Mouse (Mus musculus) central nervous system, embryonic 11.5 days (tissue): ENCODE results near the gene Olfr577. TPM values are rescaled to one million over a fixed set of nuclear protein-coding genes. Genes with fewer than 3 reads are reported as not detected.

ENCODE experiments used
- polyA plus RNA-seq: library from polyadenylated mRNA; depleted of rRNA; stranded (reverse); fragments of >200 nt; gene quantifications from 2 replicates; pipeline ENCODE4 v1.2.3, GENCODE M21; 2012; rRNA removed

The Olfr577 gene
- not detected in 2 replicates for polyA plus RNA-seq

DNA sequence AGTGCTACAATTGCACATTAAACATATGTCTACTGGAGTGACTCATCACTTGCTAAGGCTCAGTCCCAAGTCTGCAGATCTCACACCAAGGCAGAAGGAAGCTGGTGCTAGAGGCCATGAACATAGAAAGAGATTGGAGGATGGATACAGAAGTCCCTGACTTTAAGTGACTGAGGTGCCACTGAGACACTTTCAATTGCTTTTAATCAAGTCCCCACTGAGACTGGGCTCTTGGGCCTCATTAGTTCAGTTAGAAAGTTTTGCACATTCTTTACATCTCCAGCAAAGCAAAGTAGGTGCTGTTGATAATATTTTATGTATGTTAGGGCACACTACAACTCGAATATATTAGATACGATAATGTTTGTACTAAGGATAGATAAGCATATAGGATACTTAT is at the start of gene Olfr577:
Gene Olfr577, minus strand, starts transcription at position 101 of the 400 bp plus-strand sequence.

DNA sequence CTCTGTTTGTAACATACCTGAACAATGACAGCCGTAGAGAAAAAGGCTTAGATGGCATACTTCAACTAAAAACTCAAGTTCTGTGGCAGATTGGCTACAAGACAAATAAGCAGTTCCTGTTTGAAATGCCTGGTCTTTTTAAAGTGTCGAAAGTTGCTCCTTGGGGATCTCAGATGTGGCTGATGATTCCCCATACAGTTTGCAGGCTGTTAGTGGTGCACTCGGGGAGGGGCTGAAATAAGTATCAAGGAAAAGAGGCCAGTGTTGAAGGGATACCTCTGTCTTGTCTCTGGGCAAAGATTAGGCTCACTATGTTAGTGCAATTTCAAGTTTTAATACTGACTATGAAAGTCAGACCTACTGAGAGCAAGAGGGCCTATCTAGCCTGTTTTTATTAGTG is 13.5 kb upstream of the Olfr577 start, which contains the start of gene Olfr578:
Gene Olfr578, minus strand, starts transcription at position 101 of the 400 bp plus-strand sequence.

DNA sequence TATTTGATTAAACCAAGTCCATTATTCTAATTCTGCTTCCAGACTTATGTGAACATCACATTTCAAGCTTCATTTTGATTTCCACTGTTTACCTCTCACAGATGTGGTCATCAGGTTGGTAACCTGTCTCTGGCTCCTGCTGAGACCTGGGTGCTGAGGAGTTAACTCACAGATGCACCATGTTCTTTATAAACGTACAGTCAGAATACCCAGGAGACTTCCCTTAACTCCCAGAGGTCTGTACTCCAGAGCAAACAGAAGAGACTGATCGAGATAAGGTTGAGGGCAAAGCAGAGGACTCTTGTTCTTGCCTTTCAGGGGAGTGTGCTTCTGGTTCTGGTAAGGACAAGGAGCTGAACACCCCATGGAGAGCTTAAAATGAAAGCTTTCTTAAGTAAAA is 13.4 kb downstream of the Olfr577 start, which contains the start of gene Olfr576:
Gene Olfr576, plus strand, starts transcription at position 301 of the 400 bp plus-strand sequence.

DNA sequence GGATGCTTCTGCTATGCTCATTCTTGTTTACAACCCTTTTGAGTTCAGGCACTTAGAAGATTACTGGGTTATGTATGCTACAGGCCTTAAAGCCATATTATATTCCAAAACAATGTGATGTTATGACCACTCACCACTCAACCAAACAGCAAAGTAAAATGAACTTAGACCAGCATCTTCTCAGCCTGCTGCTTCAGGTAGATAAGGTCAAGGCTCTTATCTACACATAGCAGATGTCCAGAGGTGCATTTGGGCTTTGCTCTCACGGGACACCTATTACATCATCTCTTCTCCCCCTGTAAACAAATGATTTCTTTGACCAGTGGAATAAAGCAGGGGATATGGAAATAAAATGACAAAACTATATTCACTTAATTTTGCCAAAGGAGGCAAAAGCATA is 17.1 kb downstream of the Olfr577 start, which contains the start of gene Olfr575:
Gene Olfr575, minus strand, starts transcription at position 183 of the 400 bp plus-strand sequence.

DNA sequence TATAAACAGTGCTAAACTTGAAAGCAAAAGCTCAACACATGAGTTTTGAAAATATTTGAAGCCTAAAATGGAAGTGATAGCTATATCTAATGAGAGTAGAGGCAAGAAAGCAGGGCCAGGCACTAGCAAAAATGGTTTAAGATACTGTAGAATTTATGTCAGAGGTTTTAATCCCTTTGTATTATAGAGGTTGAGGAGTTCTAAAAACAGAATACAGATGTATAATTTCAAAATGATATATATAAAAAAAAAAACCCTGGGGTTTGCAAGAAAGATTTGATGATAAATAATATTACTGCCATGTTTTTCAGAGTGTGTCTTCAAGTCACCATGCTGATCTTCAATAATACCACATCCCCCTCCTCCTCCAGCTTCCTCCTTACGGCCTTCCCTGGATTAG is 27.6 kb downstream of the Olfr577 start, which contains the start of gene Olfr574:
Gene Olfr574, plus strand, starts transcription at position 301 of the 400 bp plus-strand sequence.

DNA sequence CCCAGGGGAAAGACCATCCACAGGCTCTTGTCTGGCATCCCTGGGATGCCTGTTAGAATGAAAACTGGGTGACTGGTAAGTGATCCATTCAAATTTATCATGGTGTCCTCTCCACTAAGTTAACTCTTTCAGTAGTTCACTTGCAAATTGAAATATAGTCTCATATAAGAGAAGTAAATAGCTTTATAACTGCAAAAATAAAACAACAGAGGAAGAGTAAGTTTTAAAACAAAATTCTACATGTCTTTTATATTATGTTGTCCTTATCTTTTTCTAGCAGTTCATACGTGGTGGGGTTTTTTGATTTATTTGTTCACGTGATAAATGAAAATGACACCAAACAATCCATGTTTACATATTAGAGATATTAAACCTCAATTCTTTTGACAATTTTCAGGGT is 33.3 kb downstream of the Olfr577 start, which contains the start of gene Olfr573-ps1:
Gene Olfr573-ps1, minus strand, starts transcription at position 101 of the 400 bp plus-strand sequence.

DNA sequence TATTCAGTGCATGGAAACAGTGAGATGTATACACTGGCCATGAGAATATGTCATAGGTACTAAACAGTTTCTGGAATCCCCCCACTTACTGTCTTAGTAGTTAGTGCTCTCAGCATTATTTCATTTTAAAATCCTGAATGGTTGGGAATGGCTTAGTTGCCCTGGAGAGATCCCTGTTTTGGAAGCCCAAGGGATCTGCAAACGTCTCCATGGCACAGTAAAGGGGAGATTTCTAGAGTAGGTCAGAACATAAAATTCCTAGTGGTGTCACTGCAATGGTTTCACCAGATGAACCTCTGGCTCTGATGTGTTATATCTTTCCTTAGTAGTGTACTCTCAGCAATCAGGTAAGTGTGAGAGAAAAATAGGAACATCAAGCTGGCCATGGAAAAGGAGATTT is 51.6 kb downstream of the Olfr577 start, which contains the start of gene Olfr572:
Gene Olfr572, plus strand, starts transcription at position 301 of the 400 bp plus-strand sequence.

Other genes with a start within 250 kb of the Olfr577 start
- gene Olfr559, start 248.5 kb downstream of the Olfr577 start, polyA plus RNA-seq = not detected in 2 replicates
- not detected in 2 replicates for gene Olfr560, start 216.6 kb downstream of the Olfr577 start, polyA plus RNA-seq
- gene Olfr78, start 216.5 kb downstream of the Olfr577 start, polyA plus RNA-seq = 0.06 and 0.15 TPM in 2 replicates
- gene Olfr561, start 204.7 kb downstream of the Olfr577 start, polyA plus RNA-seq = 0.05 TPM in 1 of 2 replicates, not detected in the other
- gene Olfr564, start 172.5 kb downstream of the Olfr577 start, polyA plus RNA-seq = not detected in 2 replicates
- gene Olfr566, start 117.2 kb downstream of the Olfr577 start, polyA plus RNA-seq = not detected in 2 replicates
- not detected in 2 replicates for gene Olfr568, start 98.8 kb downstream of the Olfr577 start, polyA plus RNA-seq
- not detected in 2 replicates for gene Olfr569, start 85.1 kb downstream of the Olfr577 start, polyA plus RNA-seq
- gene Olfr570, start 81.4 kb downstream of the Olfr577 start, polyA plus RNA-seq = not detected in 2 replicates
- gene Olfr571, start 58.4 kb downstream of the Olfr577 start, polyA plus RNA-seq = 0.05 and 0.11 TPM in 2 replicates
- gene Olfr572, start 51.5 kb downstream of the Olfr577 start, polyA plus RNA-seq = not detected in 2 replicates
- not detected in 2 replicates for gene Olfr573-ps1, start 33.4 kb downstream of the Olfr577 start, polyA plus RNA-seq
- gene Olfr574, start 27.5 kb downstream of the Olfr577 start, polyA plus RNA-seq = not detected in 2 replicates
- gene Olfr575, start 17.2 kb downstream of the Olfr577 start, polyA plus RNA-seq = not detected in 2 replicates
- gene Olfr576, start 13.3 kb downstream of the Olfr577 start, polyA plus RNA-seq = not detected in 2 replicates
- gene Olfr578, start 13.4 kb upstream of the Olfr577 start, polyA plus RNA-seq = not detected in 2 replicates
- gene Olfr582, start 62.1 kb upstream of the Olfr577 start, polyA plus RNA-seq = not detected in 2 replicates
- gene Olfr583, start 75.4 kb upstream of the Olfr577 start, polyA plus RNA-seq = not detected in 2 replicates
- gene Olfr584, start 105.9 kb upstream of the Olfr577 start, polyA plus RNA-seq = not detected in 2 replicates
- gene Olfr585, start 121.8 kb upstream of the Olfr577 start, polyA plus RNA-seq = not detected in 2 replicates
- not detected in 2 replicates for gene Olfr586, start 149.7 kb upstream of the Olfr577 start, polyA plus RNA-seq
- not detected in 2 replicates for gene Olfr588-ps1, start 164.9 kb upstream of the Olfr577 start, polyA plus RNA-seq
- not detected in 2 replicates for gene Olfr589, start 180.4 kb upstream of the Olfr577 start, polyA plus RNA-seq
- gene Olfr591, start 202.4 kb upstream of the Olfr577 start, polyA plus RNA-seq = not detected in 2 replicates
- gene Olfr592, start 208.9 kb upstream of the Olfr577 start, polyA plus RNA-seq = not detected in 2 replicates
- gene Olfr593, start 235.9 kb upstream of the Olfr577 start, polyA plus RNA-seq = not detected in 2 replicates
- not detected in 2 replicates for gene Olfr594, start 241.1 kb upstream of the Olfr577 start, polyA plus RNA-seq